Mouse (Mus musculus): Measurements from ENCODE around the gene Kif22.

DNA sequence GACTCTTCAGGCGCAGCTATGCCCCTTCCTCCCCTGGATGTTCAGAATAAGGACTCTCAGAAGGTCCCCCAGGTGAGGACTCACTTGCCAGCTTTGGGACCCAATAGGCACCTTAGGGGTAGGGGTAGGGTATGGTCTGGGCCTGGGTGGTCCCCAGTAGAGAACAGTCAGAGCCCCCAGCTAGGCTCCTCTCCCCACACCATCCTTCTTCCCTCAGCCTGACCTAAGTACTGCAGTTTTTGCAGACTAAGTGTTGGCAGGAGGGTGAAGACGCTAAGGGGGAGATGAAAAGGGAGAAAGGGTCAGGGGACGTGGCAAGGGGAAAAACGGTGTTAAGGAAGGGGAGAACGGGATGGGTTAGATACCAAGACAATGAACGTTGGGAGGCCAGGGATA, 24.3 kb downstream of the Kif22 start:
- TF ChIP-seq CTCF (IDR thresholded peaks at IDR 0.05; ENCODE audit: low read depth) (no peak), EP300 (IDR thresholded peaks at IDR 0.05; ENCODE audit: low read depth) (no peak)

Measured in liver, embryonic 14.5 days (tissue).